Mouse (Mus musculus) lung, adult 2 months (tissue): ENCODE data around the gene Espn.

Source experiments
- CTCF ChIP-seq: fragments of 200-500 bp; IDR thresholded peaks from 2 replicates; pipeline ENCODE4 v1.5.1; 2011; ENCODE audit warnings: mild to moderate bottlenecking, low read length, control low read depth; ENCODE audit not compliant: insufficient read depth
- POLR2A ChIP-seq: fragments of 200-500 bp; IDR thresholded peaks from 2 replicates; pipeline ENCODE4 v1.6.1; 2011; ENCODE audit warnings: low read depth, mild to moderate bottlenecking, control low read depth, low read length, borderline replicate concordance; ENCODE audit errors: extremely low read depth

- TF ChIP-seq POLR2A = no peak
- TF ChIP-seq CTCF = no peak
Observed at GRCm38 (mm10) chr4:152112329-152112728, 39.8 kb downstream of the Espn start.
